Mouse (Mus musculus): ENCODE data around the gene Mn1.

DNA sequence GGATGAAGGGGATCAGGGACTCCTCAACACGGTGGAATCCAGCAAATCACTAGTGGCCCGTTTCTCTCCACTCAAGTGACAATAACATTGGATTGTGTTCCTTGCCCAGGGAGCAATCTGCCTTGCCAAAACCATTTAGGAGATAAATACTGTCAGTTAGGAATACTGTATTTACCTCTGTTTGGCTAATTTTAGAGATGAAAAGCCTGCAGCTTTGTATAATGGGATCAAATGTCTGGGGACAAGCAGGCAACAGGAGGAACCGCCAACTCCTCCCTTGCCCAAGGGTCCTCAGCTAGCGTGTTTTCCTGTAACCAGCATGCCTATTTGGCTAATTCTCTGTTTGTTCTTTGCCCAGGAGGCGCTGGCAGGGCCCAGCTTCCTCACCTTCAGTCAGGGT is 9.1 kb downstream of the Mn1 start:
- no peak for TF ChIP-seq POLR2A (IDR thresholded peaks at IDR 0.05; ENCODE audit: extremely low read depth, insufficient read depth, low read length)
- TF ChIP-seq CTCF (IDR thresholded peaks at IDR 0.05; ENCODE audit: low read depth, low read length): no peak
